Mouse (Mus musculus) MEL (cell line): ENCODE data around the gene Hikeshi.

Experiments
- CTCF ChIP-seq, 3 experiments: IDR thresholded peaks in 2 of 3; conservative IDR thresholded peaks in 1 of 3; 2 replicates each; pipeline ENCODE4 v1.5.1; 2011 to 2012; ENCODE audit warnings: low read length in 3 of 3, low read depth in 2 of 3, mild to moderate bottlenecking in 2 of 3, improper control_type of control experiment in 1 of 3, inconsistent platforms in 1 of 3, mixed read lengths in 1 of 3, moderate library complexity in 1 of 3; ENCODE audit not compliant: control insufficient read depth in 1 of 3, insufficient read depth in 1 of 3, poor library complexity in 1 of 3, severe bottlenecking in 1 of 3
- ELF1 ChIP-seq: IDR thresholded peaks from 2 replicates; pipeline ENCODE4 v1.6.1; 2014; ENCODE audit warnings: low read depth, mild to moderate bottlenecking, inconsistent platforms, low read length, improper control_type of control experiment, moderate library complexity
- MYC ChIP-seq: IDR thresholded peaks from 2 replicates; pipeline ENCODE4 v1.6.1; 2011; ENCODE audit warnings: low read depth, mild to moderate bottlenecking, low read length, improper control_type of control experiment, moderate library complexity
- SMC3 ChIP-seq: IDR thresholded peaks from 2 replicates; pipeline ENCODE4 v1.6.1; 2011; ENCODE audit warnings: low read depth, low read length, improper control_type of control experiment

DNA sequence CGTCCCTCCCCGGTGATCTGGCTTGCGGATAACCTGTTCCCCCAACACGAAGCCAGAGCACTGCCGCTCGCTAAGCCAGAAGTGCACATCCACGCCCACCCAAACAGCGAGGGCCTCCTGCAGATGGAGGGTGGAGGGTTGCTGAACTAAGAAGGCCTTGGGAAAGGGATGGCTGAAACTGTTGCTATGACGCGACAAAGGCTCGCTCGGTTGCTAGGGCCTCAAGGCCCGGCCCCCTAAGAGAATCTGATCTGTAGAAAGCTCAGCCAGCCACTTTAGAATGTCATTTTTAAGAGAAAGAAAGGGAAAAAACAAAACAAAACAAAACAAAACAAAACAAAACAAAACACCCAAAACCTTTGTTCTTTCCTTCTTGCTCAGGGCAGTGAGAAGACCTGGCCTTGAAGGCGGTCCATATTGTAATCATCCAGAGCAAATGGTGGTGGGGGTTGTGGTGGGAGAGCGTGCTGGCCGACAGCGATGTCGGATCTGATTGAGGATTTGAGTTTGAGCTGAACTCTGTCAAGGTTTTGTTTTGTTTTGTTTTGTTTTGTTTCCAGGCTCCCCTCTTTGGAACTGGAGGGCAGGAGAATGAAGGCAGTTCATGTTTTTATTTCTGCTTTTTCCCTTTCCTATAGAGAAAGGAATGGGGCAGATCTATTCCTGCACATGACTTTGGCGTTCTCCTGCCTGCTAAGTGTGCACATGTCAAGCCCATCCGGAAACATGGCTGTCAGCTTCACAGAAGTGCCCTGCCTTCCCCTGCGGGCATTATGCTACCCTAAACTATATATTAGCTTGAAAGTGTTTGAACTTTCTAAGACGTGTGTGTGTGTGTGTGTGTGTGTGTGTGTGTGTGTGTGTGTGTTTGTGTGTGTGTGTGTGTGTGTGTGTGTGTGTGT lies 37.3 kb downstream of the Hikeshi start, which contains the start of gene Ccdc81:
- TF ChIP-seq MYC (no peak), ELF1 (no peak), SMC3 (no peak), CTCF (IDR thresholded peaks at IDR 0.05 in 2 of 3, conservative IDR thresholded peaks at IDR 0.05 in 1 of 3; ENCODE audit: control insufficient read depth in 1 of 3, insufficient read depth in 1 of 3, low read depth in 2 of 3, low read length in 3 of 3, poor library complexity in 1 of 3, severe bottlenecking in 1 of 3) (no peak)
